Mouse (Mus musculus): ENCODE data around the gene Slc6a9.
A peak's percentile ranks its signal among the peaks of the same experiment; 100 is the strongest.

The Slc6a9 gene

GRCm38 (mm10) chr4:117914031-117914430 is 79.7 kb downstream of the Slc6a9 start:
- no peak for DNase-seq

DNA sequence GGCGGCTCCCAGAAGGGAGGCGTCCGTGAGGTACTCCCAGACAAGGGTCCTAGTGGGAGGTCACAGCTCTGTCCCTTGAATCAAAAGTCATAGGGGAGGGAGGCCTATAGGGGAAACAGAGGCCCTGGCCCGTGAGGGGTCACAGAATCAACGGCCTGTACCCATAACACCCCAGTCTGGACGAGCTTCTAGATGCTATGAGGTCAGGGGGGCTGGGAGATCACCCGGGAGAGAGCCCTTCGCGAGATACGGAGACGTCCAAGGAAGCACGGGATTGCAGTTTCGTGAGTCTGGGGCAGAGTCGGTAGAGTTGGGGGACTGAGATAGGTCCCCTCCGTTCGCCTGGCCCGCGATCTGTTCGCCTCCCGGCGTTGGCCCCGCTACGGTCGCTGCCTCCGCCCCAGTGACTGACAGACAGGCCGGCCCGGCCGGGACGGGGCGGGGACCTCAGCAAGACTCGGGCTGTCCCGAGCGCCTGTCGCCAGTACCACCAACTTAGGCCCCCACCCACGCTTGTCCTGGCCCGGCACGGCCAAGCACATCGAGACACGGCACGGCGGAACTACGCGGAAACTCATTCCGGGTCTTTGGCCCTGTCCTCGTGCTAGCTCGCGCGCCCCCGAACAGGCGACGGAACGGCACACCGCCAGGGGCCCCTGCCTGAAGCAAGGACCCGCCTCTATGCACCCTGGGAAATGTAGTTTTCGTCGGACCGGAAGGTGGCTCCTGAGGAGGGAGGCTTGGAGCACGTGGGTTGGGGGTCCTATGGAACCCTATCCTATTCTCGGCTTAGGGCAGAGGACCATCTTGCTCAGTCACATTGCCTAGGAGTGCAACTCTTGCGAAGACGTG is 80.5 kb downstream of the Slc6a9 start, which contains the start of gene Ipo13:
Gene Ipo13, minus strand, starts transcription at position 409 of the 852 bp plus-strand sequence.
- peak; percentile 95 for DNase-seq

- peak; percentile 39 for DNase-seq
Observed at GRCm38 (mm10) chr4:117915489-117916105, 81.3 kb downstream of the Slc6a9 start.

DNA sequence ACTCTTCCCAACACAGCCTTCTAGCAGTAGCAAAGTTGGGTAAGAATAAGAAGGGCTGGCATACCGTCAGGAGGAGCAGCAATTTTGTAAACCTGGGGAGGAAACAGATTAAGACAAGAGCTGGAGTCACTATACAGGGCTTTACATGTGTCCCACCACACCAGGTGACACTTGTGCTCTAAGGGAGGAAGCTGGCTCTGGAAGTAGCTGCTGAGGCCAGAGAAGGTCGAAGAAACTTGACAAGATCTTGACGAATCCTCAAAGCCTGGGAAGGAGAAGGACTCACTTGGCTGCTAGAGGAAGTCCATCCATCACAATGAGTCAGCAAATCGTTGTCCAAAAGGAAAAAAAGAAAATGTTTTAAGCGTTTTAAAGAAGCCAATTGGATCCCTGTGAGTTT is 82.1 kb downstream of the Slc6a9 start:
- no peak for DNase-seq

GRCm38 (mm10) chr4:117917402-117917801 is 83.1 kb downstream of the Slc6a9 start:
- DNase-seq: no peak

GRCm38 (mm10) chr4:117917847-117918246 is 83.5 kb downstream of the Slc6a9 start:
- DNase-seq: no peak

DNA sequence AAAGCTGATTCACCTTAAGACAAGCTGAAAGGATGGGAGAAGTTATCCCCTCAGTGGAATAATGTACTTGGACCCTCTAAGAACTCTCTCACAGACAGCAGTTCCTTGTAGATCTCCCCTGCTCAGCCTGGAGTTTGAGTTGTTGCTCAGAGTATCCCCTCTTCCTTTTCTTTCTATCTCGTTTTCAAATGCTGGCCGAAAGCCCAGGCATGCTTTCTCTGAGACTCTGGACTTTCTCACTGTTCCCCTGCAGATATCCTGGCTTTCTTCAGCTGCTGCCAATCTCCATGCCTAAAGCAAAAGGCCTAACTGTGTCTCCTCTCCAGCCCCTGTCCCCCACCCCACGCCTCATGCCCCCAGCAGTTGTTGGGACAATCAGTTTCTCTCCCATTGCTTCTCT is 84.0 kb downstream of the Slc6a9 start:
- no peak for DNase-seq

GRCm38 (mm10) chr4:117918762-117919161 is 84.5 kb downstream of the Slc6a9 start:
- DNase-seq: no peak

- DNase-seq: no peak
Observed at GRCm38 (mm10) chr4:117921358-117921757, 87.1 kb downstream of the Slc6a9 start.

- DNase-seq: no peak
Observed at GRCm38 (mm10) chr4:117923450-117923849, 89.1 kb downstream of the Slc6a9 start.
